Mouse (Mus musculus) liver, postnatal 0 days (tissue): ENCODE data around the gene Slc12a9.
A peak's percentile ranks its signal among the peaks of the same experiment; 100 is the strongest.

ENCODE experiments used
- CTCF ChIP-seq: sonication (generic); IDR thresholded peaks from 2 replicates; pipeline ENCODE4 v1.5.1; 2016; ENCODE audit warnings: antibody characterized with exemption, low read depth
- EP300 ChIP-seq: IDR thresholded peaks from 2 replicates; pipeline ENCODE4 v1.6.1; 2016; ENCODE audit warnings: antibody characterized with exemption, low read depth, mild to moderate bottlenecking

DNA sequence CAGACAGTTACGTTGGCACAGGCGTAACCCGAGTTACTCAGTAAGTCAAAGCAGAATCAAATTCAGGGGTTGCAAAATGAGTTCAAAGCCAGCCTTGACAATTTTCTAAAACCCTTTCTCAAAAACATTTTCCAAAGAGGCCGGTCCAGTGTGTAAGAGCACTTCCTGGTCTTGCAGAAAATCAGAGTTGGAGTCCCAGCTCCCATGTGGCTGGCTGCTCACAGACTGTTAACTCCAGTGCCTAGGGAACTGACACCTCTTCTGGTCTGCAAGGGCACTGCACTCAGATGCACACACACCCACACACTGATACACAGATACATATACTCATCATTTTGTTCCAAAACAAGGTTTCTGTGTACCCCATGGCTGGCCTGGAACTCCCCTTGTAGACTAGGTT lies 25.0 kb downstream of the Slc12a9 start:
- TF ChIP-seq CTCF (0 out of 2 replicates have a peak, but pooled peaks have one; percentile 13), EP300 (no peak)
